Mouse (Mus musculus): ENCODE measurements around the gene Gh.

Gene Gh

GRCm38 (mm10) chr11:106271131-106271793 lies 30.4 kb downstream of the Gh start:
- DNase-seq (ENCODE audit: low read depth in 2 of 2, low spot score in 2 of 2), result no peak

DNA sequence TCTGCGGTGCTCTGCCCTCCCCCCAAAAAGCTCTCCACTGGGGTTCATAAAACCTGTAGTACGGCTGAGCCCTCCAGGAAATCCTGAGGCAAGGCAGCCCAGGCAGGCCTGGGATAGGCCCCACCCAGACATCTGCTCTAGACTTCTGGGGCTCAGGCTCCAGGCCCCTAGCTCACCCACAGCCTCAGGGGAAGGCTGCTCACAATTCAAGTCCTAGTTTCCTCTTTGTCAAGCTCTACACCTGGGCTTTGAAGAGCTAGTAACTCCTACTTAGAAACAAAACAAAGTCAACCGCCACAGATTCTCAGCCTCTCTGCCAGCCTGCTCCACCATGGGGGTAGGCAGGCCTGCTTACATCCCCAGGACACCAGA lies 32.6 kb downstream of the Gh start:
- DNase-seq (ENCODE audit: low read depth in 2 of 2, low spot score in 2 of 2), result peak; percentile 24 to 44

DNA sequence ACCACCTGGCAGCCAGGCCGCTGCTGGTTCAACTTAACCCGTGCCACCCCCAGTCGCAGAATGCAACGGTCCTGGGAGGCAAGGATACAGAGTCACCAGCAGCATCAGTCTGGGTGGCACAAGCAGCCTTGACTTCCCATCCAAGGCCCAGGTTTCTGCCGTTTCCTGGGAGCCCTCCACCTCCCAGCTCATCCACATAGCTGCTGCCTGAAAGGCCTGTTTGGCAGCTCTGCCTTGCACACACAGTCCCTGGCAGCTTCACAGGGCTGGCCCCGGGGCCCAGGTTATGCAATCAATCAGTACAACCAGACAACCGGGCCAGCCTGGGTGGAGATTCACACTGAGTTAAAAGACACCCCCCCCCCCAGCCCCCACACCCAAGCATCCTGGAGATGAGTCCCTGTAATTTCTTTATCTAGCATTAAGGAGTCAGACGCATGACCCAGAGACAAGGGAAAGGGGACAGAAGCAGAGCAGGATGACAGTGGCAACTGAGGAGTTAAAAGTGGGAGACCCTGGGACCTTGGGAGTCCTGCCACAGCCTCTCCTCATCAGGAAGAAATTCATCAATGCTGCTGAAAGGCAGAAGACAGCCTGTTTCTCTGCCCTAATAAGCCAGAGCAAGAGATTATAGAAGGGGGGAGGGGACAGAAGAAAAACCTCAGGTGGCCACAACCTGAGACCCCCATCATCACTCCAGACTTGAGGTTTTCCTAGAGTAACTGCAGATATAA lies 33.2 kb downstream of the Gh start:
- no peak for DNase-seq (ENCODE audit: low read depth in 2 of 2, low spot score in 2 of 2)

GRCm38 (mm10) chr11:106267871-106268270 lies 33.8 kb downstream of the Gh start:
- DNase-seq (ENCODE audit: low read depth in 2 of 2, low spot score in 2 of 2), result no peak

DNA sequence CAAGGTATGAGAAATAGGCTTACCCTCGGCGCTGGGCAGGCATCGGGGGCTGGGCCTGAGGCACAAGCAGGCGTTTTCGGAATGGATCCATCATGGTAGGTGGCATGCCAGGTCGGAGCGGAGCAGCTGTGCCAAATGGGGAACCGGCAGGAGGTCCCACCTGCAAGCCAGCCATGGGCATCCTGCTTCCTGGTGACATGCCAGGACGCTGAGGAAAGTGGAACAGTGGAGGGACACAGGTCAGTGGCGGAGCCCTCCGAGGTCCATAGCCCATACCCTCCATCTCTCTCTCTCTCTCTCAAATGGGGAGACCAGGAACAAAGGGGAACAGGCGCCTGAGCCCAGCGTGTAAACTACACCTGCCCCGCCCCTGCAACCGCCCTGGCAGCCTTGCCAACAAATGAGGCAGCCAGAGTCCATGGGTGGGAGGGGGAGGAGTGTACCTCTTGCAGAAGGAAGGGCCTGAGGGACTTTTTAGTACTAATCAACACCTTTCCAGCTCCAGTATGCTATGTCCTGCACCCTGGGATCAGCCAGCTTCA lies 34.3 kb downstream of the Gh start:
- no peak for DNase-seq (ENCODE audit: low read depth in 2 of 2, low spot score in 2 of 2)

DNA sequence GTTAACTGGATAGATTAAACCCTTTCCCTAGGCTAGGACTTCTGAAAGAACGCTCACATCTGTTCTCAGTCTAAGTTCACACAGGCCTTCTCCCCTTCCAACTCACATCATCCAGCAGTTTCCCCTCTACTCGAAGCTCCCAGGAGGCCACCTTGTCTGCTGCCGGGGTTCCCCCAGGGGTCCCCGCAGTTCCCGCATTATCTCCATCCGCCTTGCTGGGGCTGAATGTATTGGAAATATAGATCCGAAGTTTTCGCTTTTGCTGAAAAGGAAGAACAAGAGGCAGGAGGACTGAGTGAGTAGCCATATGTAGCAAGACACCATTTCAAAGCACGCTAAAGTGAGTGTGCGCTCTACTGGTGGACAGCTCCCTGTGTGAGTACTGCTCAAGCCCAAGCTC lies 35.2 kb downstream of the Gh start:
- no peak for DNase-seq (ENCODE audit: low read depth in 2 of 2, low spot score in 2 of 2)

GRCm38 (mm10) chr11:106265570-106265969 lies 36.1 kb downstream of the Gh start:
- no peak for DNase-seq (ENCODE audit: low read depth in 2 of 2, low spot score in 2 of 2)

DNA sequence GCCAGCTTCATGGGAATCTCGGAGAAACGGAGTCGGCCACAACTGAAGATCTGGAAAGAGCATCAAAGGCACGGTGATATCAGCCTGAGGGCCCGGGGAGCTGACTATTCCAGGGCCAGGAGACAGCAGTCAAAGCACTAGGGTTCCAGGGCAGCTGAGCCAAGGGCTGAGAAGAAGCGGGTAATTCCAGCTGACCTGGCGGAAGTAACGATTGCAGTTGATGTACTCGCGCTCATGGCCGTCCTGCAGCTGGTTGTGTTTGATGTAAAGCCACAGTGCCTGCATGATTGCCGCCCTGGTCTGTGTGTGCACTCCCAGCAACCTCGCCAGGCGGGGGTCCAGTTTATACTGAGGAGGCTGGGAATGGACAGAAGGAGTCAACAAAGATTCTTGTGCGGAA lies 36.7 kb downstream of the Gh start:
- DNase-seq (ENCODE audit: low read depth in 2 of 2, low spot score in 2 of 2), result no peak

DNA sequence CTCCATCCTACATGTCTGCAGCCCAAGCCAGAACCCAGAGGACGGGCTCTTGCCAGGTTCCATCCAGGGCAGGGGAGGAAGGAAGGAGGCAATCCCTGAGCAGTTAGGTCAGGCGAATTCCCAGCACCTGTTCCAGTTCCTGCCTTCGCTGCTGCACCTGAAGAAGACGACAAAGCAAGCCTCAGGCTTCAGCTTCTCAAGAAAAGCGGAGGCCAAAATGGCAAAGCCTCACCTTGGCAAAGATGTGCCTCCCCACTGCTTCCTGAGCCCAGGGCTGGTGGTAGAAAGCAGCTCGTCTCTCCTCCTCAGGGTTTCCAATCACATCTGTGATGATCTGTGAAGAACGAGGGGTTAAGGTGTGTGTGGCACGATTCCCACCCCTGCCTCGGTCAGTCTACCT lies 37.7 kb downstream of the Gh start:
- no peak for DNase-seq (ENCODE audit: low read depth in 2 of 2, low spot score in 2 of 2)

- no peak for DNase-seq (ENCODE audit: low read depth in 2 of 2, low spot score in 2 of 2)
Observed at GRCm38 (mm10) chr11:106260826-106261450, 40.7 kb downstream of the Gh start.

- DNase-seq (ENCODE audit: low read depth in 2 of 2, low spot score in 2 of 2), result no peak
Observed at GRCm38 (mm10) chr11:106256775-106257174, 44.9 kb downstream of the Gh start.

- peak; percentile 96 for DNase-seq (ENCODE audit: low read depth in 2 of 2, low spot score in 2 of 2)
Observed at GRCm38 (mm10) chr11:106255685-106256451, 45.8 kb downstream of the Gh start, which contains the start of the genes Ftsj3 and Psmc5. Gene Ftsj3, minus strand, starts transcription at chr11:106256079. Gene Psmc5, plus strand, starts transcription at chr11:106256154.

GRCm38 (mm10) chr11:106255174-106255573 lies 46.5 kb downstream of the Gh start:
- DNase-seq (ENCODE audit: low read depth in 2 of 2, low spot score in 2 of 2), result no peak

DNA sequence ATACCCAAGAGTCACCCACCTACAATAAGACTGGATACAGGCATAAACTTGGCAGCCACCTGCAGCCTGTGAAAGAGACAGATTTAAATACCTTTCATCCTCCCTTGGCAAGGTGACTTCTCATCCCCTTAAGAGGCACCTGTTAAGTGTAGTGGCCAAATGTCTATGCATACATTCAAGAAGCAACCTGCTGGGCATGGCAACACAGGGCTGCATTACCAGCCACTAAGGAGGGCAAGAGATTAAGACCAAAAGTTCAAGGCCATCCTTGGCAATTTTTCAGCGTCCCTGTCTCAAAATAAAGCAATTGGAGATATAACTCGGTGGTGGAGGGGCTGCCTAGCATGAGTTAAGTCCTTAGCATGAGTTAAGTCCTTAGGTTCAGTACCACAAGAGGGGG lies 46.9 kb downstream of the Gh start:
- no peak for DNase-seq (ENCODE audit: low read depth in 2 of 2, low spot score in 2 of 2)

Measured in CD8-positive naive resting alpha-beta T cell, adult 2 months (primary cell).